8 mouse cellular contexts compared by ENCODE assay signal in genomic region chr3:56181991-56182370, GRCm38 (mm10). TPM values are rescaled to one million over a fixed set of nuclear protein-coding genes. Genes with fewer than 3 reads are reported as not detected.
DNase-seq lines count a peak whose midpoint lies in the region; ATAC-seq lines count a peak whose summit lies in the region.

No protein-coding gene starts in this region.

- peak overlapping the region; percentile 78; the same call in 1 of the 2 replicates for H3K9ac ChIP-seq in kidney, embryonic 16.5 days (replicated peaks; ENCODE audit: low read length)
- peak overlapping the region; percentile 99 for H3K9ac ChIP-seq in hindbrain, embryonic 14.5 days
- H3K9ac ChIP-seq in midbrain, embryonic 16.5 days (ENCODE audit: low read depth, low read length) = peak overlapping the region; percentile 96

- no peak for ATAC-seq in kidney, embryonic 16.5 days (ENCODE audit: low FRiP score, low TSS enrichment)
- no peak for ATAC-seq in hindbrain, embryonic 14.5 days (ENCODE audit: low FRiP score)
- ATAC-seq in midbrain, embryonic 16.5 days = peak; percentile 0; the same call in 1 of the 2 replicates
- no peak for ATAC-seq in CD4-positive, CD25-positive, alpha-beta regulatory T cell, adult 4 months

- H3K9me3 ChIP-seq in kidney, embryonic 16.5 days (ENCODE audit: low read length) = no peaks in the 10 kb centered on the region
- H3K9me3 ChIP-seq in hindbrain, embryonic 14.5 days (ENCODE audit: control insufficient read depth, low read length) = no peaks in the 10 kb centered on the region
- no peaks in the 10 kb centered on the region for H3K9me3 ChIP-seq in midbrain, embryonic 16.5 days (replicated peaks; ENCODE audit: control insufficient read depth, low read length, poor library complexity, severe bottlenecking)

- WGBS in kidney, embryonic 16.5 days = 7% methylated on average over 4 of the region's 4 CpGs
- WGBS in hindbrain, embryonic 14.5 days = 5% methylated on average over 4 of the region's 4 CpGs
- WGBS in midbrain, embryonic 16.5 days = 0% methylated on average over 4 of the region's 4 CpGs

- peaks cover 3% of the 10 kb centered on the region; the same call in 1 of the 2 replicates for H3K27me3 ChIP-seq in kidney, embryonic 16.5 days (ENCODE audit: insufficient read depth, low read length)
- H3K27me3 ChIP-seq in hindbrain, embryonic 14.5 days (ENCODE audit: control insufficient read depth, insufficient read depth, low read length) = no peaks in the 10 kb centered on the region
- no peaks in the 10 kb centered on the region for H3K27me3 ChIP-seq in midbrain, embryonic 16.5 days (ENCODE audit: control insufficient read depth, insufficient read depth, low read depth, low read length)

- 0 out of 2 replicates have a peak overlapping the region, but pooled peaks have one; percentile 29 for H3K27ac ChIP-seq in kidney, embryonic 16.5 days (ENCODE audit: low read length)
- peak overlapping the region; percentile 98 for H3K27ac ChIP-seq in hindbrain, embryonic 14.5 days
- peak overlapping the region; percentile 98 for H3K27ac ChIP-seq in midbrain, embryonic 16.5 days (ENCODE audit: low read length)

- peak overlapping the region; percentile 84 for H3K4me2 ChIP-seq in kidney, embryonic 16.5 days (replicated peaks; ENCODE audit: low read depth, low read length)
- peak overlapping the region; percentile 77 for H3K4me2 ChIP-seq in hindbrain, embryonic 14.5 days (replicated peaks)
- peak overlapping the region; percentile 67 for H3K4me2 ChIP-seq in midbrain, embryonic 16.5 days (ENCODE audit: low read length)

- H3K4me1 ChIP-seq in kidney, embryonic 16.5 days (ENCODE audit: insufficient read depth, low read length) = peaks cover 15% of the 10 kb centered on the region
- peaks cover 10% of the 10 kb centered on the region; the same call in 1 of the 2 replicates for H3K4me1 ChIP-seq in hindbrain, embryonic 14.5 days (replicated peaks; ENCODE audit: control insufficient read depth, insufficient read depth, low read length)
- peaks cover 4% of the 10 kb centered on the region for H3K4me1 ChIP-seq in midbrain, embryonic 16.5 days (ENCODE audit: control insufficient read depth, insufficient read depth, low read length)

- no peak for DNase-seq in kidney, adult 18-20 months
- DNase-seq in embryo, embryonic 10 days (ENCODE audit: low spot score) = peak; percentile 8
- peak; percentile 41 for DNase-seq in hindbrain, embryonic 14.5 days (ENCODE audit: low spot score)
- DNase-seq in urinary bladder, postnatal 36 days (ENCODE audit: low spot score in 2 of 2) = no peak
- DNase-seq in right cerebral cortex, postnatal 10 days (ENCODE audit: low spot score in 2 of 2) = no peak

- peak overlapping the region; percentile 72 for H3K4me3 ChIP-seq in kidney, embryonic 16.5 days (ENCODE audit: low read length)
- peak overlapping the region; percentile 97 for H3K4me3 ChIP-seq in hindbrain, embryonic 14.5 days (replicated peaks; ENCODE audit: low read length)
- H3K4me3 ChIP-seq in midbrain, embryonic 16.5 days (ENCODE audit: low read depth, low read length) = peak overlapping the region; percentile 96

- no peaks in the 10 kb centered on the region for H3K36me3 ChIP-seq in kidney, embryonic 16.5 days (ENCODE audit: insufficient read depth, low read length)
- no peaks in the 10 kb centered on the region for H3K36me3 ChIP-seq in hindbrain, embryonic 14.5 days (replicated peaks; ENCODE audit: control insufficient read depth, insufficient read depth)
- H3K36me3 ChIP-seq in midbrain, embryonic 16.5 days (ENCODE audit: control insufficient read depth, insufficient read depth, low read length) = no peaks in the 10 kb centered on the region

RNA-seq across cellular contexts. Expression of gene Nbea, which starts 1.5 kb away (rescaled TPM):
- 6.4 and 8.2 TPM in 2 replicates for polyA plus RNA-seq in kidney, embryonic 16.5 days (2015; fragmentation: Nextera tagmentation; extraction: Ambion mirVana)
- 85.1 and 86.2 TPM in 2 replicates for polyA plus RNA-seq in hindbrain, embryonic 14.5 days (2014; fragmentation: Nextera tagmentation; extraction: Ambion mirVana)
- 59.2 and 60.2 TPM in 2 replicates for polyA plus RNA-seq in midbrain, embryonic 16.5 days (2015; fragmentation: Nextera tagmentation; extraction: Ambion mirVana)
- polyA plus RNA-seq in CD4-positive, CD25-positive, alpha-beta regulatory T cell, adult 4 months (2017; shearing (Covaris generic)) = under 1 TPM; 0.16 to 0.25 TPM

Comparison
In these comparisons a context has a peak if more than half of its experiments do, and no peak if none do; other contexts are left out.
1. H3K27ac ChIP-seq: peak in every context shown above with its lines; median percentile 98 in hindbrain, embryonic 14.5 days; 98 in midbrain, embryonic 16.5 days; 29 in kidney, embryonic 16.5 days.
2. DNase-seq: peak in embryo, embryonic 10 days (single experiment) and hindbrain, embryonic 14.5 days (single experiment); none in kidney, adult 18-20 months (single experiment), urinary bladder, postnatal 36 days (0 of 2) and right cerebral cortex, postnatal 10 days (0 of 2).
3. Peak in every context shown above with its lines, with median percentiles within 50 percentile points of each other: H3K4me2 ChIP-seq, H3K4me3 ChIP-seq and H3K9ac ChIP-seq.